8 mouse cellular contexts compared by ENCODE assay signal in the genomic region with DNA sequence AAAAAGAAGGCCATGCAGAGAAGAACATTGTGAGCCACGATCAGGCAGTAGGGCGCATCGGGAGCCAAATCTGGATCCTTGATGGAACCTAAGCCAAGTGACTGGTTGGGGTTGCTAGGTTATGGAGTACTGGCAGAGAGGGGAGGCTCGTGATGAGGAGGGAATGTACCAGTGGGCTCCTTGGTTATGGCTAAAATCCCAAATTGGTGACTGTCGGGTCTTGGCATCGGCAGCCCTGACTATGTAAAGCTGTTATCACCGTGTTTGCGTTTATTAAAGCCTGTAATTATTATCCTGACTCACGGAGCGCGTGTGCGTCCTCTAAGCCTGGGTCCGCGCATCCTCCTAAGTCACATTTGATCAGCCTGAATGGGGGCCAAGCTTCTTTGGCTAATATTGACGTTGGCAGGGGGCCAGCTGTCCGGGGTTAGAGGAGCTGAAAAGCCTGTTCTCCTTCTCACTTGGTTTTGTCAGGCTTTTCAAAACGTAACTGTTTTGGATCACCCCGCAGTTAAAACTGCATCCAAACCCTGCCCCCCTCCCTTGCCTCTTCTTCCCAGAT.
A peak's percentile ranks its signal among the peaks of the same experiment; 100 is the strongest.
DNase-seq lines count a peak whose midpoint lies in the region; ATAC-seq lines count a peak whose summit lies in the region.

No protein-coding gene starts in this region.

- H3K36me3 ChIP-seq in forebrain, embryonic 14.5 days (ENCODE audit: control insufficient read depth, insufficient read depth, low read length) = no peaks in the 10 kb centered on the region
- H3K36me3 ChIP-seq in lung, embryonic 16.5 days (ENCODE audit: control insufficient read depth, insufficient read depth, low read length) = no peaks in the 10 kb centered on the region

- intact Hi-C loops in heart, postnatal 10 days (cut with DNase I) = no loop called here

- peak overlapping the region; percentile 11; the same call in 1 of the 2 replicates for H3K4me3 ChIP-seq in forebrain, embryonic 14.5 days (ENCODE audit: low read depth, low read length)
- peak overlapping the region; percentile 23; the same call in 1 of the 2 replicates for H3K4me3 ChIP-seq in lung, embryonic 16.5 days (ENCODE audit: low read length)

- peak overlapping the region; percentile 45 for H3K4me2 ChIP-seq in forebrain, embryonic 14.5 days (ENCODE audit: low read length)
- peak overlapping the region; percentile 50 for H3K4me2 ChIP-seq in lung, embryonic 16.5 days (ENCODE audit: low read depth, low read length)

- H3K4me1 ChIP-seq in forebrain, embryonic 14.5 days (ENCODE audit: control insufficient read depth, insufficient read depth, low read length) = peaks cover 14% of the 10 kb centered on the region
- peaks cover 30% of the 10 kb centered on the region for H3K4me1 ChIP-seq in lung, embryonic 16.5 days (replicated peaks; ENCODE audit: control insufficient read depth, insufficient read depth, low read length)

- peak; percentile 33 to 61 for DNase-seq in adrenal gland, adult (ENCODE audit: inconsistent age in 2 of 2, low spot score in 1 of 2)
- DNase-seq in adrenal gland, postnatal 4 days (ENCODE audit: low spot score in 2 of 2) = no peak
- peak; percentile 79 for DNase-seq in forebrain, embryonic 14.5 days (ENCODE audit: low spot score)
- peak; percentile 71 to 72 for DNase-seq in heart, postnatal 10 days
- peak; percentile 80 to 83 for DNase-seq in kidney, postnatal 25 days
- DNase-seq in retina, postnatal 1 day = peak; percentile 83
- no peak for DNase-seq in T-cell, adult 2 months (ENCODE audit: low spot score)

- H3K9me3 ChIP-seq in forebrain, embryonic 14.5 days (replicated peaks; ENCODE audit: control insufficient read depth, low read length) = no peaks in the 10 kb centered on the region
- H3K9me3 ChIP-seq in lung, embryonic 16.5 days (ENCODE audit: control insufficient read depth, low read length) = no peaks in the 10 kb centered on the region

- H3K27me3 ChIP-seq in forebrain, embryonic 14.5 days (replicated peaks; ENCODE audit: control insufficient read depth, insufficient read depth, low read length) = no peaks in the 10 kb centered on the region
- H3K27me3 ChIP-seq in lung, embryonic 16.5 days (ENCODE audit: control insufficient read depth, insufficient read depth, low read depth, low read length) = no peaks in the 10 kb centered on the region

- peak overlapping the region; percentile 32; the same call in 1 of the 2 replicates for H3K9ac ChIP-seq in forebrain, embryonic 14.5 days (ENCODE audit: low read length)
- H3K9ac ChIP-seq in lung, embryonic 16.5 days (ENCODE audit: low read length) = 0 out of 2 replicates have a peak overlapping the region, but pooled peaks have one; percentile 21

- WGBS in forebrain, embryonic 14.5 days = 11% methylated on average over 18 of the region's 18 CpGs
- WGBS in lung, embryonic 16.5 days = 9% methylated on average over 18 of the region's 18 CpGs

- no peak overlapping the region for H3K27ac ChIP-seq in forebrain, embryonic 14.5 days (ENCODE audit: low read depth, low read length)
- H3K27ac ChIP-seq in lung, embryonic 16.5 days (ENCODE audit: low read length) = peak overlapping the region; percentile 65

- ATAC-seq in forebrain, embryonic 14.5 days = peak; percentile 73
- ATAC-seq in lung, embryonic 16.5 days (ENCODE audit: low read depth) = peak; percentile 92

Comparison
In these comparisons a context has a peak if more than half of its experiments do, and no peak if none do; other contexts are left out.
1. DNase-seq: peak in adrenal gland, adult (2 of 2), forebrain, embryonic 14.5 days (single experiment), heart, postnatal 10 days (2 of 2), kidney, postnatal 25 days (2 of 2) and retina, postnatal 1 day (single experiment); none in adrenal gland, postnatal 4 days (0 of 2) and T-cell, adult 2 months (single experiment).